Mouse (Mus musculus): ENCODE measurements around the gene Pla2g12b. TPM values are rescaled to one million over a fixed set of nuclear protein-coding genes. Genes with fewer than 3 reads are reported as not detected.

The Pla2g12b gene
- total and polyA plus RNA-seq, 3 experiments = not detected

DNA sequence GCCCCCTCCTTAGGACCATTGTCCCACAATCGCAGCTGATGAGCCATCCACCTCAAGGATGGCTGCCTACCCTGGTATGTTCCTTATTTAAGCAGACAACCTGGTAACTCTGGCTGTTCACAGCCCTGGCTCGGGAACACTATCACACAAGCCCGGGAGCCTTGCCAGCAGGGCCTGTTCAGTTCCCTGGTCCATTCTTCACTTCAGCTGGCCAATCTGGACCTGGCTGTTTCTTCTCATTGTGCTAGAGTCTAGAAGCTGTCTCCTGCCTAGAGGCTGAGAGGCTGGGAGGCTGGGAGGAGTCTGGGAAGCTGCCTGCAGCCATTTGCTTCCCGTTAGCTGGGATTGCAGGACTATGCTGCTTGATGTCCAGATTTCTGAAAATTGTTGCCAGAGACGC lies 67.0 kb downstream of the Pla2g12b start:
- no peaks in the 10 kb centered on the region for H3K9me3 ChIP-seq (replicated peaks; ENCODE audit: insufficient read depth, low read length)
- no peaks in the 10 kb centered on the region for H3K79me2 ChIP-seq (ENCODE audit: control insufficient read depth, insufficient read depth, low read length, poor library complexity)
- H3K9ac ChIP-seq (ENCODE audit: control insufficient read depth, low read depth, low read length, poor library complexity, severe bottlenecking) = no peak overlapping the region
- no peak for DNase-seq (ENCODE audit: low read depth, low spot score)
- H3K27me3 ChIP-seq (ENCODE audit: control insufficient read depth in 1 of 2, insufficient read depth in 2 of 2, low read length in 2 of 2) = no peaks in the 10 kb centered on the region
- H3K36me3 ChIP-seq (ENCODE audit: control insufficient read depth in 1 of 2, insufficient read depth in 2 of 2, low read length in 2 of 2) = no peaks in the 10 kb centered on the region
- no peak overlapping the region for H3K4me3 ChIP-seq (ENCODE audit: control insufficient read depth in 1 of 2, insufficient read depth in 1 of 2, low read depth in 2 of 2, low read length in 2 of 2)
- H3K4me1 ChIP-seq (ENCODE audit: control insufficient read depth in 1 of 2, insufficient read depth in 2 of 2, low read length in 2 of 2) = peaks cover 0 to 10% of the 10 kb centered on the region in 2 experiments; a peak in 2 of 4 replicates
- TF ChIP-seq KAT2A (conservative IDR thresholded peaks at IDR 0.05; ENCODE audit: low read depth, low read length) (no peak), NRF1 (IDR thresholded peaks at IDR 0.05; ENCODE audit: insufficient read depth, low read depth, low read length, poor library complexity, severe bottlenecking) (no peak), RCOR1 (IDR thresholded peaks at IDR 0.05; ENCODE audit: low read depth, low read length) (no peak), MYC (IDR thresholded peaks at IDR 0.05; ENCODE audit: low read depth, low read length) (no peak), CHD1 (IDR thresholded peaks at IDR 0.05; ENCODE audit: low read depth, low read length) (no peak), CTCF (IDR thresholded peaks at IDR 0.05 in 2 of 3, conservative IDR thresholded peaks at IDR 0.05 in 1 of 3; ENCODE audit: control insufficient read depth in 1 of 3, insufficient read depth in 1 of 3, low read depth in 2 of 3, low read length in 3 of 3, poor library complexity in 1 of 3, severe bottlenecking in 1 of 3) (no peak), POLR2AphosphoS5 (IDR thresholded peaks at IDR 0.05; ENCODE audit: borderline replicate concordance, low read depth, low read length) (no peak), ELF1 (IDR thresholded peaks at IDR 0.05; ENCODE audit: low read depth, low read length) (no peak), EP300 (IDR thresholded peaks at IDR 0.05; ENCODE audit: low read depth in 1 of 2, low read length in 2 of 2) (no peak), ZKSCAN1 (IDR thresholded peaks at IDR 0.05; ENCODE audit: low read depth, low read length) (no peak), JUND (IDR thresholded peaks at IDR 0.05; ENCODE audit: low read depth, low read length) (no peak), TBP (IDR thresholded peaks at IDR 0.05; ENCODE audit: low read depth, low read length) (no peak), SMC3 (IDR thresholded peaks at IDR 0.05; ENCODE audit: low read depth, low read length) (no peak), TCF12 (IDR thresholded peaks at IDR 0.05; ENCODE audit: low read depth, low read length) (no peak), MEF2A (IDR thresholded peaks at IDR 0.05; ENCODE audit: extremely low read depth, insufficient replicate concordance, low read depth, low read length, poor library complexity, severe bottlenecking) (no peak), TAL1 (IDR thresholded peaks at IDR 0.05; ENCODE audit: low read length) (no peak), SIN3A (IDR thresholded peaks at IDR 0.05; ENCODE audit: low read length) (no peak), E2F4 (IDR thresholded peaks at IDR 0.05; ENCODE audit: borderline replicate concordance, low read depth, low read length) (no peak), UBTF (IDR thresholded peaks at IDR 0.05; ENCODE audit: borderline replicate concordance, insufficient read depth, low read depth, low read length) (no peak)
- no peak overlapping the region for H3K27ac ChIP-seq (ENCODE audit: control insufficient read depth, low read depth, low read length)

Other genes starting within 250 kb of the Pla2g12b start
- gene Sept10, start 181.8 kb upstream of the Pla2g12b start, total RNA-seq (2012; rRNA removed) = not detected in 2 replicates
- not detected for gene Sept10, start 181.8 kb upstream of the Pla2g12b start, polyA plus RNA-seq (2012; ENCODE audit: insufficient read depth in 1 of 2, insufficient read length in 2 of 2, low read depth in 1 of 2, low replicate concordance in 2 of 2, missing spikeins in 1 of 2)
- not detected in 2 replicates for gene Sowahc, start 181.7 kb upstream of the Pla2g12b start, total RNA-seq (2012; rRNA removed)
- not detected for gene Sowahc, start 181.7 kb upstream of the Pla2g12b start, polyA plus RNA-seq (2012; ENCODE audit: insufficient read depth in 1 of 2, insufficient read length in 2 of 2, low read depth in 1 of 2, low replicate concordance in 2 of 2, missing spikeins in 1 of 2)
- 18.9 and 50.4 TPM in 2 replicates for gene P4ha1, start 80.4 kb upstream of the Pla2g12b start, total RNA-seq (2012; rRNA removed)
- gene P4ha1, start 80.4 kb upstream of the Pla2g12b start, polyA plus RNA-seq (2012; ENCODE audit: insufficient read depth in 1 of 2, insufficient read length in 2 of 2, low read depth in 1 of 2, low replicate concordance in 2 of 2, missing spikeins in 1 of 2) = 10 to 100 TPM in 1 of 2 experiments, not detected in 1; 50.2 TPM
- gene Gm10273, start 8.0 kb upstream of the Pla2g12b start, total RNA-seq (2012; rRNA removed) = 17.6 and 28.6 TPM in 2 replicates
- 100 to 1,000 TPM in 1 of 2 experiments, 10 to 100 TPM in 1; 16.6 to 132 TPM for gene Gm10273, start 8.0 kb upstream of the Pla2g12b start, polyA plus RNA-seq (2012; ENCODE audit: insufficient read depth in 1 of 2, insufficient read length in 2 of 2, low read depth in 1 of 2, low replicate concordance in 2 of 2, missing spikeins in 1 of 2)
- not detected in 2 replicates for gene Oit3, start 38.1 kb downstream of the Pla2g12b start, total RNA-seq (2012; rRNA removed)
- gene Oit3, start 38.1 kb downstream of the Pla2g12b start, polyA plus RNA-seq (2012; ENCODE audit: insufficient read depth in 1 of 2, insufficient read length in 2 of 2, low read depth in 1 of 2, low replicate concordance in 2 of 2, missing spikeins in 1 of 2) = under 1 TPM in 1 of 2 experiments, not detected in 1; 0.07 TPM
- 0.58 TPM in 1 of 2 replicates, not detected in the other for gene Gm10322, start 212.4 kb downstream of the Pla2g12b start, total RNA-seq (2012; rRNA removed)
- not detected for gene Gm10322, start 212.4 kb downstream of the Pla2g12b start, polyA plus RNA-seq (2012; ENCODE audit: insufficient read depth in 1 of 2, insufficient read length in 2 of 2, low read depth in 1 of 2, low replicate concordance in 2 of 2, missing spikeins in 1 of 2)
- 7.7 TPM in 2 replicates for gene Mcu, start 213.0 kb downstream of the Pla2g12b start, total RNA-seq (2012; rRNA removed)
- 1 to 10 TPM in 1 of 2 experiments, not detected in 1; 9.4 TPM for gene Mcu, start 213.0 kb downstream of the Pla2g12b start, polyA plus RNA-seq (2012; ENCODE audit: insufficient read depth in 1 of 2, insufficient read length in 2 of 2, low read depth in 1 of 2, low replicate concordance in 2 of 2, missing spikeins in 1 of 2)